Mouse (Mus musculus) heart, embryonic 14.5 days (tissue): ENCODE results near the gene Add2. TPM values are rescaled to one million over a fixed set of nuclear protein-coding genes. Genes with fewer than 3 reads are reported as not detected.

Experiments used
- ATAC-seq: fragments of 200-750 bp; cut with Nextera tagmentation; 2 replicates; pipeline ENCODE4 v1.8.0; 2017; ENCODE audit warnings: low read depth, moderate TSS enrichment; ENCODE audit not compliant: insufficient number of reproducible peaks, insufficient read depth, low FRiP score
- H3K27ac ChIP-seq, 2 experiments: fragments of 200-500 bp in 1 of 2; fragments of 300-500 bp in 1 of 2; sonication (generic) in 1 of 2; replicated peaks in 1 of 2; 2 replicates each; pipeline ENCODE4 v1.5.1; 2012 to 2014; ENCODE audit warnings: low read depth in 2 of 2, low read length in 2 of 2, control low read depth in 1 of 2, mild to moderate bottlenecking in 1 of 2, mixed read lengths in 1 of 2; ENCODE audit not compliant: control insufficient read depth in 1 of 2, insufficient read depth in 1 of 2
- H3K27me3 ChIP-seq: fragments of 300-500 bp; sonication (generic); 2 replicates; pipeline ENCODE4 v1.6.1; 2014; ENCODE audit warnings: mild to moderate bottlenecking, low read length, control low read depth; ENCODE audit not compliant: control insufficient read depth, insufficient read depth
- H3K36me3 ChIP-seq: fragments of 300-500 bp; sonication (generic); 2 replicates; pipeline ENCODE4 v1.6.1; 2014; ENCODE audit warnings: mild to moderate bottlenecking, control low read depth, low read length, mixed read lengths; ENCODE audit not compliant: control insufficient read depth, insufficient read depth
- H3K4me1 ChIP-seq, 2 experiments: fragments of 200-500 bp in 1 of 2; fragments of 300-500 bp in 1 of 2; sonication (generic) in 1 of 2; 2 replicates each; pipeline ENCODE4 v1.6.1; 2012 to 2014; ENCODE audit warnings: low read length in 2 of 2, control low read depth in 1 of 2, mixed read lengths in 1 of 2; ENCODE audit not compliant: control insufficient read depth in 2 of 2, insufficient read depth in 2 of 2
- H3K4me2 ChIP-seq: fragments of 300-500 bp; sonication (generic); 2 replicates; pipeline ENCODE4 v1.6.1; 2014; ENCODE audit warnings: mild to moderate bottlenecking, low read length
- H3K4me3 ChIP-seq, 2 experiments: fragments of 200-500 bp in 1 of 2; fragments of 300-500 bp in 1 of 2; sonication (generic) in 1 of 2; 2 replicates each; pipeline ENCODE4 v1.5.1; 2012 to 2014; ENCODE audit warnings: low read length in 2 of 2, mild to moderate bottlenecking in 2 of 2, control low read depth in 1 of 2, low read depth in 1 of 2, moderate library complexity in 1 of 2; ENCODE audit not compliant: control insufficient read depth in 1 of 2, insufficient read depth in 1 of 2
- H3K9ac ChIP-seq: fragments of 300-500 bp; sonication (generic); 2 replicates; pipeline ENCODE4 v1.6.1; 2014; ENCODE audit warnings: mild to moderate bottlenecking, low read length
- H3K9me3 ChIP-seq: fragments of 300-500 bp; sonication (generic); 2 replicates; pipeline ENCODE4 v1.6.1; 2016; ENCODE audit warnings: low read length, control low read depth; ENCODE audit not compliant: control insufficient read depth
- WGBS: fragments of 180-500 bp; shearing (Covaris S2); extraction: QIAGEN DNeasy Blood & Tissue Kit; methylation state at CpG from one replicate; pipeline ENCODE4 v1.1.7; 2014; 5-methylcytosine and 5-hydroxymethylcytosine counted together
- polyA plus RNA-seq: library from polyadenylated mRNA; unstranded; fragments of >200 nt; fragmentation: Nextera tagmentation; extraction: Ambion mirVana; gene quantifications from 2 replicates; pipeline ENCODE4 v1.2.1, GENCODE M21; 2014

Gene Add2
- polyA plus RNA-seq, 1 experiment from 2014 or later = 2.3 TPM

- Histone ChIP-seq H3K36me3 (no peaks in the 10 kb centered on the region), H3K27ac (no peak overlapping the region), H3K9me3 (no peaks in the 10 kb centered on the region), H3K4me2 (no peak overlapping the region), H3K9ac (no peak overlapping the region), H3K4me3 (no peak overlapping the region), H3K27me3 (no peaks in the 10 kb centered on the region), H3K4me1 (no peaks in the 10 kb centered on the region; a peak in 1 of 4 replicates)
- no peak for ATAC-seq
These were observed 50.8 kb downstream of the Add2 start for GRCm38 (mm10) chr6:86079323-86079722.

GRCm38 (mm10) chr6:86085518-86085917 is 57.0 kb downstream of the Add2 start:
- 62% methylated on average over 6 of the region's 6 CpGs for WGBS
- no peak overlapping the region for H3K27ac ChIP-seq
- no peaks in the 10 kb centered on the region; a peak in 1 of 4 replicates for H3K4me1 ChIP-seq
- no peak overlapping the region for H3K9ac ChIP-seq
- no peak overlapping the region for H3K4me3 ChIP-seq
- no peak for ATAC-seq
- H3K4me2 ChIP-seq = no peak overlapping the region
- no peaks in the 10 kb centered on the region for H3K9me3 ChIP-seq
- no peaks in the 10 kb centered on the region for H3K36me3 ChIP-seq
- H3K27me3 ChIP-seq = no peaks in the 10 kb centered on the region

GRCm38 (mm10) chr6:86086851-86087571 is 58.5 kb downstream of the Add2 start:
- H3K9me3 ChIP-seq = no peaks in the 10 kb centered on the region
- H3K4me3 ChIP-seq = no peak overlapping the region
- WGBS = 57% methylated on average over 9 of the region's 9 CpGs
- no peak overlapping the region for H3K4me2 ChIP-seq
- H3K9ac ChIP-seq = no peak overlapping the region
- H3K27me3 ChIP-seq = no peaks in the 10 kb centered on the region
- H3K4me1 ChIP-seq = no peaks in the 10 kb centered on the region; a peak in 1 of 4 replicates
- no peak for ATAC-seq
- no peak overlapping the region for H3K27ac ChIP-seq
- H3K36me3 ChIP-seq = no peaks in the 10 kb centered on the region

GRCm38 (mm10) chr6:86087813-86088212 is 59.3 kb downstream of the Add2 start:
- Histone ChIP-seq H3K9ac (no peak overlapping the region), H3K4me2 (no peak overlapping the region), H3K9me3 (no peaks in the 10 kb centered on the region), H3K36me3 (no peaks in the 10 kb centered on the region), H3K4me1 (no peaks in the 10 kb centered on the region; a peak in 1 of 4 replicates), H3K4me3 (no peak overlapping the region), H3K27ac (no peak overlapping the region), H3K27me3 (no peaks in the 10 kb centered on the region)
- ATAC-seq = no peak
- 35% methylated on average over 3 of the region's 3 CpGs for WGBS

GRCm38 (mm10) chr6:86094202-86094838 is 65.8 kb downstream of the Add2 start:
- Histone ChIP-seq H3K9ac (no peak overlapping the region), H3K4me1 (peaks cover 0 to 2% of the 10 kb centered on the region in 2 experiments; a peak in 1 of 4 replicates), H3K4me2 (no peak overlapping the region), H3K27ac (no peak overlapping the region), H3K9me3 (no peaks in the 10 kb centered on the region), H3K27me3 (no peaks in the 10 kb centered on the region), H3K36me3 (no peaks in the 10 kb centered on the region), H3K4me3 (no peak overlapping the region)
- 67% methylated on average over 9 of the region's 10 CpGs for WGBS
- ATAC-seq = no peak

GRCm38 (mm10) chr6:86095518-86095917 is 67.0 kb downstream of the Add2 start:
- Histone ChIP-seq H3K36me3 (no peaks in the 10 kb centered on the region), H3K4me1 (peaks cover 0 to 2% of the 10 kb centered on the region in 2 experiments; a peak in 1 of 4 replicates), H3K4me3 (no peak overlapping the region), H3K9ac (no peak overlapping the region), H3K4me2 (no peak overlapping the region), H3K27me3 (no peaks in the 10 kb centered on the region), H3K27ac (no peak overlapping the region), H3K9me3 (no peaks in the 10 kb centered on the region)
- no peak for ATAC-seq
- WGBS = 72% methylated on average over 5 of the region's 5 CpGs

GRCm38 (mm10) chr6:86096733-86097132 is 68.3 kb downstream of the Add2 start:
- H3K27ac ChIP-seq = no peak overlapping the region
- H3K9me3 ChIP-seq = no peaks in the 10 kb centered on the region
- H3K9ac ChIP-seq = no peak overlapping the region
- ATAC-seq = no peak
- no peak overlapping the region for H3K4me2 ChIP-seq
- 87% methylated on average over 10 of the region's 10 CpGs for WGBS
- no peaks in the 10 kb centered on the region for H3K36me3 ChIP-seq
- no peaks in the 10 kb centered on the region for H3K27me3 ChIP-seq
- peaks cover 0 to 2% of the 10 kb centered on the region in 2 experiments; a peak in 1 of 4 replicates for H3K4me1 ChIP-seq
- no peak overlapping the region for H3K4me3 ChIP-seq
